Mouse (Mus musculus): ENCODE results near the gene Cysrt1.

DNA sequence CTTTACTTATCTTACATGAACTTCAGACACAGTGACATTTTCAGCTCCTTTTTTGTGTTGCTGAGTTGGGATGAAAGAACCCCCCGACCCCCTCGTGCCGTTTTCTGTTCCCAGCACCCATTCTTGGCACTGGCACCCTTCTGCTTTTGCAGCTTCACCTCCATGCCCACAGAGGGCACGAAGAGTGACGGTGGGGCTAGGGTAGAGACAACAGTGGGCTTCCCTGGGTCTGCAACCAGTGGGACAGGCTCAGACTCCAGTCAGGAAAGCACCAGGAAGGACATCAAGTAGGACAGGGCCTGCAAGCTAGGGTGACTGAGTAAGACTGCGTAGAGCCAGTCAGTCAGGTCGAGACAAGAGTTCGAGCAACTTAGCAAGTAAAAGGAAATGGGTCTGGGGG, 1.9 kb downstream of the Cysrt1 start:
- TF ChIP-seq CTCF (IDR thresholded peaks at IDR 0.05; ENCODE audit: insufficient read depth, low read depth, low read length) (no peak), POLR2A (IDR thresholded peaks at IDR 0.05; ENCODE audit: insufficient read depth, low read depth, low read length) (no peak)
